Mouse (Mus musculus) midbrain, embryonic 16.5 days (tissue): ENCODE measurements around the gene Atp8b2. TPM values are rescaled to one million over a fixed set of nuclear protein-coding genes. Genes with fewer than 3 reads are reported as not detected.

Experiments
- ATAC-seq: fragments of 200-750 bp; cut with Nextera tagmentation; 2 replicates; pipeline ENCODE4 v1.8.0; 2017; ENCODE audit warnings: moderate TSS enrichment
- H3K27ac ChIP-seq: fragments of 300-500 bp; sonication (generic); 2 replicates; pipeline ENCODE4 v1.5.1; 2014; ENCODE audit warnings: mild to moderate bottlenecking, low read length, mixed read lengths
- H3K27me3 ChIP-seq: fragments of 300-500 bp; sonication (generic); 2 replicates; pipeline ENCODE4 v1.6.1; 2014; ENCODE audit warnings: low read depth, low read length, mixed read lengths; ENCODE audit not compliant: control insufficient read depth, insufficient read depth
- H3K36me3 ChIP-seq: fragments of 300-500 bp; sonication (generic); 2 replicates; pipeline ENCODE4 v1.6.1; 2014; ENCODE audit warnings: mild to moderate bottlenecking, low read length, moderate library complexity, mixed read lengths; ENCODE audit not compliant: control insufficient read depth, insufficient read depth
- H3K4me1 ChIP-seq: fragments of 300-500 bp; sonication (generic); 2 replicates; pipeline ENCODE4 v1.6.1; 2014; ENCODE audit warnings: mild to moderate bottlenecking, low read length, mixed read lengths; ENCODE audit not compliant: control insufficient read depth, insufficient read depth
- H3K4me2 ChIP-seq: fragments of 300-500 bp; sonication (generic); 2 replicates; pipeline ENCODE4 v1.6.1; 2014; ENCODE audit warnings: mild to moderate bottlenecking, low read length, mixed read lengths
- H3K4me3 ChIP-seq: fragments of 300-500 bp; sonication (generic); 2 replicates; pipeline ENCODE4 v1.5.1; 2014; ENCODE audit warnings: low read depth, mild to moderate bottlenecking, low read length, moderate library complexity, mixed read lengths
- H3K9ac ChIP-seq: fragments of 300-500 bp; sonication (generic); 2 replicates; pipeline ENCODE4 v1.6.1; 2014; ENCODE audit warnings: low read depth, low read length, mixed read lengths
- H3K9me3 ChIP-seq: fragments of 300-500 bp; sonication (generic); replicated peaks from 2 replicates; pipeline ENCODE4 v1.6.1; 2014; ENCODE audit warnings: mild to moderate bottlenecking, low read length, mixed read lengths; ENCODE audit not compliant: control insufficient read depth, poor library complexity, severe bottlenecking
- WGBS: fragments of 180-500 bp; shearing (Covaris S2); extraction: QIAGEN DNeasy Blood & Tissue Kit; methylation state at CpG from one replicate; pipeline ENCODE4 v1.1.7; 2014; 5-methylcytosine and 5-hydroxymethylcytosine counted together
- polyA plus RNA-seq: library from polyadenylated mRNA; unstranded; fragments of >200 nt; fragmentation: Nextera tagmentation; extraction: Ambion mirVana; gene quantifications from 2 replicates; pipeline ENCODE4 v1.2.1, GENCODE M21; 2015

The Atp8b2 gene
- polyA plus RNA-seq, 1 experiment from 2014 or later: 12.5 TPM

GRCm38 (mm10) chr3:89962751-89963220 lies 522 bp downstream of the Atp8b2 start:
- Histone ChIP-seq H3K27ac (peak overlapping the region; percentile 89), H3K27me3 (no peaks in the 10 kb centered on the region), H3K4me2 (peak overlapping the region; percentile 88), H3K4me1 (peaks cover 41% of the 10 kb centered on the region), H3K4me3 (peak overlapping the region; percentile 85), H3K36me3 (0 out of 2 replicates have a peak, but pooled peaks cover 3% of the 10 kb centered on the region), H3K9ac (peak overlapping the region; percentile 97), H3K9me3 (no peaks in the 10 kb centered on the region)
- peak; percentile 15; the same call in 1 of the 2 replicates for ATAC-seq
- under 1% methylated on average over 29 of the region's 30 CpGs for WGBS

GRCm38 (mm10) chr3:89962059-89962750 lies 1.1 kb downstream of the Atp8b2 start:
- Histone ChIP-seq H3K4me1 (peaks cover 41% of the 10 kb centered on the region), H3K9ac (peak overlapping the region; percentile 97), H3K36me3 (peaks cover 4% of the 10 kb centered on the region; the same call in 1 of the 2 replicates), H3K9me3 (no peaks in the 10 kb centered on the region), H3K27me3 (no peaks in the 10 kb centered on the region), H3K27ac (peak overlapping the region; percentile 89), H3K4me3 (peak overlapping the region; percentile 85), H3K4me2 (peak overlapping the region; percentile 88)
- ATAC-seq: no peak
- WGBS: 6% methylated on average over 14 of the region's 14 CpGs

DNA sequence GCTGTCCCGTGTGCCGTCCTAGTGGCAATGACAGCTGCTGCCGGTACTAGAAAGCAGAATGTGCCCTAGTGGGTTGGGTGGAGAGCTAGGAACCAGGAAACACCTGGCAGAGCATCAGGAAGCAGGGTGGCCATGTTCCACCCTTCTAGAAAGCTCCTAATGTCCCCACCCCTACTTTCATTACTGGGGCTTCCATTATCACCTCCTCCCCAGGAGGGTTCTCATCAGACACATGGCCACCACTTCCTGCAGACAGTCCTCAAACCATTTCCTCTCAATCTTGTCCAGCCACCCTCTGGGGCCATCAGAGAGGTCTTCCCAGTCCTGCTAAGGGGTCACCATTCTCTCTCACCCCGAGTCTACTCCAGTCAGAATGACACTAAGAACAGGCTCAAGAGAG lies 1.9 kb downstream of the Atp8b2 start:
- no peak for ATAC-seq
- Histone ChIP-seq H3K4me2 (peak overlapping the region; percentile 88), H3K9me3 (no peaks in the 10 kb centered on the region), H3K4me1 (peaks cover 41% of the 10 kb centered on the region), H3K36me3 (peaks cover 11% of the 10 kb centered on the region; the same call in 1 of the 2 replicates), H3K4me3 (peak overlapping the region; percentile 85), H3K27ac (no peak overlapping the region), H3K9ac (no peak overlapping the region), H3K27me3 (no peaks in the 10 kb centered on the region)
- whole genome bisulfite sequencing: 69% methylated on average over 4 of the region's 4 CpGs

DNA sequence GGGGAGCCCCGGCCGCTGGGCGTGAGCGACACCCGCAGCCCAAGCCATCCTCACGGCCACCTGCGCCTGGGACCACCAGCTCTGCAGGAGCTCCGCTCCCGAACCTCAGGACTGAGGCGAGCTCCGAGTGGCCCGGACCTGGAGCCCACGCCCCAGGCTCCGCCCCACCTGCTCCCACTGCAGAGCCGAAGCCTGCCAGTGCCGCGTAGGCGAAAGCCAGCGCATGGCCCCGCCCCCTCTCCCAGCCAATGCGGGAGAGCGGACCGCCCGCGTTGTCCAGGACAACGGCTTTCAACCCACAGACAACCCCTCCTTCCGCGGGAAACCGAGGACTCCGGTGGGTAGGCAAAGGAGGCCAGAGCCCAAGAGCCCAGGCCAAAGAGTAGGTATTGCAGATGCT lies 2.8 kb downstream of the Atp8b2 start:
- H3K9ac ChIP-seq: peak overlapping the region; percentile 78
- peaks cover 41% of the 10 kb centered on the region for H3K4me1 ChIP-seq
- H3K36me3 ChIP-seq: peaks cover 20% of the 10 kb centered on the region; the same call in 1 of the 2 replicates
- H3K4me2 ChIP-seq: peak overlapping the region; percentile 88
- H3K4me3 ChIP-seq: peak overlapping the region; percentile 60
- H3K27me3 ChIP-seq: no peaks in the 10 kb centered on the region
- 0% methylated on average over 30 of the region's 30 CpGs for WGBS
- H3K9me3 ChIP-seq: no peaks in the 10 kb centered on the region
- peak overlapping the region; percentile 74 for H3K27ac ChIP-seq
- peak; percentile 90 for ATAC-seq

- Histone ChIP-seq H3K4me3 (peak overlapping the region; percentile 60), H3K27me3 (no peaks in the 10 kb centered on the region), H3K9me3 (no peaks in the 10 kb centered on the region), H3K9ac (peak overlapping the region; percentile 78), H3K27ac (0 out of 2 replicates have a peak overlapping the region, but pooled peaks have one; percentile 47), H3K4me2 (peak overlapping the region; percentile 88), H3K36me3 (peaks cover 23% of the 10 kb centered on the region), H3K4me1 (peaks cover 34% of the 10 kb centered on the region)
- WGBS: 64% methylated on average over 4 of the region's 4 CpGs
- peak; percentile 12; the same call in 1 of the 2 replicates for ATAC-seq
Observed at GRCm38 (mm10) chr3:89959435-89959834, 3.9 kb downstream of the Atp8b2 start.

DNA sequence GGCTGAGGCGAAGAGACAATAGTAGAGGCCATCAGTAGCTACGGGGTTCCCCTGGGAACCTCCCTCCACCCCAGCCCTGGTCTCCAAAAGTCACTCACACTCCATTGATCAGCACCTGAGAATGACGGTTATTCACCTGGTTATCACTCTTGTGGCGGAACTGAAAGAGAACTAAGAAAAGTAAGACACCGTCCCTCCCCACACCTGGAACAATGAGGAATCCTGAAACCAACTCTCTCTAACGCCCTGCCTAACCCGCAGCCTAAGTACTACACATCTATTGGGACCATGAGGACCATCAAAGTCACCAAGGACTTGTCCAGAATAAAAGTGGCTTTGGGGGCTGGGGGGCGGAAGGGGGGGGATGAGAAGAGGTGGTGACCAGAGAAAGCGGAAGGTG lies 5.4 kb downstream of the Atp8b2 start:
- Histone ChIP-seq H3K9me3 (no peaks in the 10 kb centered on the region), H3K36me3 (peaks cover 31% of the 10 kb centered on the region), H3K27me3 (no peaks in the 10 kb centered on the region), H3K4me1 (peaks cover 31% of the 10 kb centered on the region), H3K27ac (no peak overlapping the region), H3K4me3 (no peak overlapping the region), H3K9ac (no peak overlapping the region), H3K4me2 (no peak overlapping the region)
- ATAC-seq: no peak
- 98% methylated on average over 9 of the region's 9 CpGs for WGBS

GRCm38 (mm10) chr3:89956177-89956971 lies 6.9 kb downstream of the Atp8b2 start:
- Histone ChIP-seq H3K4me1 (peaks cover 20% of the 10 kb centered on the region), H3K27ac (no peak overlapping the region), H3K9ac (no peak overlapping the region), H3K9me3 (no peaks in the 10 kb centered on the region), H3K36me3 (peaks cover 44% of the 10 kb centered on the region), H3K4me3 (no peak overlapping the region), H3K4me2 (no peak overlapping the region), H3K27me3 (no peaks in the 10 kb centered on the region)
- 97% methylated on average over 7 of the region's 7 CpGs for WGBS
- no peak for ATAC-seq

GRCm38 (mm10) chr3:89953420-89953819 lies 9.9 kb downstream of the Atp8b2 start:
- Histone ChIP-seq H3K27ac (no peak overlapping the region), H3K4me2 (no peak overlapping the region), H3K4me3 (no peak overlapping the region), H3K9ac (no peak overlapping the region), H3K4me1 (peaks cover under 1% of the 10 kb centered on the region; the same call in 1 of the 2 replicates), H3K9me3 (no peaks in the 10 kb centered on the region), H3K36me3 (peaks cover 50% of the 10 kb centered on the region), H3K27me3 (no peaks in the 10 kb centered on the region)
- ATAC-seq: 0 out of 2 replicates have a peak, but pooled peaks have one; percentile 45
- WGBS: 4% methylated on average over 4 of the region's 4 CpGs
